Mouse (Mus musculus) common myeloid progenitor, adult 5-6 weeks (primary cell): ENCODE results near the gene Tbc1d4. TPM values are rescaled to one million over a fixed set of nuclear protein-coding genes. Genes with fewer than 3 reads are reported as not detected.
A peak's percentile ranks its signal among the peaks of the same experiment; 100 is the strongest.

ENCODE experiments used
- ATAC-seq: replicated peaks from 2 replicates; pipeline ENCODE4 v1.8.0; 2016; ENCODE audit warnings: low read depth, mild to moderate bottlenecking, moderate TSS enrichment, inconsistent platforms; ENCODE audit not compliant: poor library complexity, severe bottlenecking
- total RNA-seq: library from RNA; stranded (forward); fragments of 200-1000, 187-1606 nt; gene quantifications from 2 replicates; pipeline ENCODE4 v1.2.3, GENCODE M21; 2017

The Tbc1d4 gene
- total RNA-seq, 1 experiment from 2014 or later: 20.1 TPM

- ATAC-seq: no peak
Measured at GRCm38 (mm10) chr14:101537906-101538305, 71.1 kb downstream of the Tbc1d4 start.

GRCm38 (mm10) chr14:101537413-101537812 is 71.6 kb downstream of the Tbc1d4 start:
- no peak for ATAC-seq

- no peak for ATAC-seq
Measured at GRCm38 (mm10) chr14:101532090-101532695, 76.8 kb downstream of the Tbc1d4 start.

- ATAC-seq: no peak
Measured at GRCm38 (mm10) chr14:101530455-101530854, 78.5 kb downstream of the Tbc1d4 start.

GRCm38 (mm10) chr14:101529194-101529593 is 79.8 kb downstream of the Tbc1d4 start:
- peak; percentile 25; the same call in 1 of the 2 replicates for ATAC-seq

- no peak for ATAC-seq
Measured at GRCm38 (mm10) chr14:101527420-101527996, 81.5 kb downstream of the Tbc1d4 start.

GRCm38 (mm10) chr14:101526478-101526877 is 82.5 kb downstream of the Tbc1d4 start:
- no peak for ATAC-seq

GRCm38 (mm10) chr14:101519964-101520363 is 89.0 kb downstream of the Tbc1d4 start:
- ATAC-seq: peak; percentile 43

GRCm38 (mm10) chr14:101518259-101518658 is 90.7 kb downstream of the Tbc1d4 start:
- no peak for ATAC-seq

- no peak for ATAC-seq
Measured at GRCm38 (mm10) chr14:101517801-101518200, 91.2 kb downstream of the Tbc1d4 start.

- ATAC-seq: peak; percentile 62
Measured at GRCm38 (mm10) chr14:101517341-101517740, 91.7 kb downstream of the Tbc1d4 start.

GRCm38 (mm10) chr14:101516864-101517263 is 92.1 kb downstream of the Tbc1d4 start:
- ATAC-seq: no peak

- peak; percentile 65 for ATAC-seq
Measured at GRCm38 (mm10) chr14:101516031-101516430, 93.0 kb downstream of the Tbc1d4 start.

- no peak for ATAC-seq
Measured at GRCm38 (mm10) chr14:101515271-101515670, 93.7 kb downstream of the Tbc1d4 start.

- no peak for ATAC-seq
Measured at GRCm38 (mm10) chr14:101514557-101514971, 94.4 kb downstream of the Tbc1d4 start.

GRCm38 (mm10) chr14:101513163-101513562 is 95.8 kb downstream of the Tbc1d4 start:
- no peak for ATAC-seq

GRCm38 (mm10) chr14:101511410-101511809 is 97.6 kb downstream of the Tbc1d4 start:
- 0 out of 2 replicates have a peak, but pooled peaks have one; percentile 18 for ATAC-seq

- ATAC-seq: peak; percentile 49; the same call in 1 of the 2 replicates
Measured at GRCm38 (mm10) chr14:101510540-101511313, 98.3 kb downstream of the Tbc1d4 start.

GRCm38 (mm10) chr14:101509759-101510158 is 99.2 kb downstream of the Tbc1d4 start:
- ATAC-seq: peak; percentile 33

- no peak for ATAC-seq
Measured at GRCm38 (mm10) chr14:101507956-101508355, 101.0 kb downstream of the Tbc1d4 start.

- no peak for ATAC-seq
Measured at GRCm38 (mm10) chr14:101507146-101507545, 101.8 kb downstream of the Tbc1d4 start.
